Mouse (Mus musculus) MEL (cell line): ENCODE results near the gene Ikbke. TPM values are rescaled to one million over a fixed set of nuclear protein-coding genes. Genes with fewer than 3 reads are reported as not detected.

Experiments used
- DNase-seq: peaks from one replicate; pipeline ENCODE4 v3.0.0; 2011; ENCODE audit warnings: low read depth, low spot score
- H3K27ac ChIP-seq: 2 replicates; pipeline ENCODE4 v1.5.1; 2012; ENCODE audit warnings: low read depth, mild to moderate bottlenecking, control low read depth, low read length, moderate library complexity; ENCODE audit not compliant: control insufficient read depth
- H3K27me3 ChIP-seq, 2 experiments: fragments of 150-350 bp in 1 of 2; sonication (generic) in 1 of 2; 2 replicates each; pipeline ENCODE4 v1.6.1; 2012; ENCODE audit warnings: low read length in 2 of 2, mild to moderate bottlenecking in 2 of 2, improper control_type of control experiment in 1 of 2, moderate library complexity in 1 of 2; ENCODE audit not compliant: insufficient read depth in 2 of 2, control insufficient read depth in 1 of 2
- H3K36me3 ChIP-seq, 2 experiments: 2 replicates each; pipeline ENCODE4 v1.6.1; 2012 to 2014; ENCODE audit warnings: low read length in 2 of 2, improper control_type of control experiment in 1 of 2, inconsistent platforms in 1 of 2, mild to moderate bottlenecking in 1 of 2; ENCODE audit not compliant: insufficient read depth in 2 of 2, control insufficient read depth in 1 of 2
- H3K4me1 ChIP-seq, 2 experiments: fragments of 150-350 bp in 1 of 2; sonication (generic) in 1 of 2; 2 replicates each; pipeline ENCODE4 v1.6.1; 2012; ENCODE audit warnings: low read length in 2 of 2, improper control_type of control experiment in 1 of 2, mild to moderate bottlenecking in 1 of 2; ENCODE audit not compliant: insufficient read depth in 2 of 2, control insufficient read depth in 1 of 2
- H3K4me3 ChIP-seq, 2 experiments: fragments of 150-350 bp in 1 of 2; sonication (generic) in 1 of 2; 2 replicates each; pipeline ENCODE4 v1.5.1; 2012; ENCODE audit warnings: low read depth in 2 of 2, low read length in 2 of 2, mild to moderate bottlenecking in 2 of 2, moderate library complexity in 2 of 2, control low read depth in 1 of 2, improper control_type of control experiment in 1 of 2; ENCODE audit not compliant: control insufficient read depth in 1 of 2, insufficient read depth in 1 of 2
- H3K79me2 ChIP-seq: 2 replicates; pipeline ENCODE4 v1.6.1; 2012; ENCODE audit warnings: mild to moderate bottlenecking, low read length, moderate library complexity; ENCODE audit not compliant: control insufficient read depth, poor library complexity, insufficient read depth
- H3K9ac ChIP-seq: 2 replicates; pipeline ENCODE4 v1.6.1; 2012; ENCODE audit warnings: low read depth, mild to moderate bottlenecking, control low read depth, low read length, moderate library complexity; ENCODE audit not compliant: control insufficient read depth, poor library complexity, severe bottlenecking
- H3K9me3 ChIP-seq: fragments of 150-350 bp; sonication (generic); replicated peaks from 2 replicates; pipeline ENCODE4 v1.6.1; 2012; ENCODE audit warnings: mild to moderate bottlenecking, low read length, improper control_type of control experiment, moderate library complexity; ENCODE audit not compliant: insufficient read depth
- CHD1 ChIP-seq: IDR thresholded peaks from 2 replicates; pipeline ENCODE4 v1.6.1; 2012; ENCODE audit warnings: low read depth, mild to moderate bottlenecking, inconsistent platforms, low read length, improper control_type of control experiment
- CHD2 ChIP-seq: IDR thresholded peaks from 2 replicates; pipeline ENCODE4 v1.6.1; 2011; ENCODE audit warnings: low read length, improper control_type of control experiment
- CTCF ChIP-seq, 3 experiments: IDR thresholded peaks in 2 of 3; conservative IDR thresholded peaks in 1 of 3; 2 replicates each; pipeline ENCODE4 v1.5.1; 2011 to 2012; ENCODE audit warnings: low read length in 3 of 3, low read depth in 2 of 3, mild to moderate bottlenecking in 2 of 3, improper control_type of control experiment in 1 of 3, inconsistent platforms in 1 of 3, mixed read lengths in 1 of 3, moderate library complexity in 1 of 3; ENCODE audit not compliant: control insufficient read depth in 1 of 3, insufficient read depth in 1 of 3, poor library complexity in 1 of 3, severe bottlenecking in 1 of 3
- ELF1 ChIP-seq: IDR thresholded peaks from 2 replicates; pipeline ENCODE4 v1.6.1; 2014; ENCODE audit warnings: low read depth, mild to moderate bottlenecking, inconsistent platforms, low read length, improper control_type of control experiment, moderate library complexity
- ETS1 ChIP-seq: IDR thresholded peaks from 2 replicates; pipeline ENCODE4 v1.6.1; 2012; ENCODE audit warnings: low read depth, mild to moderate bottlenecking, inconsistent platforms, low read length, improper control_type of control experiment, moderate library complexity
- GABPA ChIP-seq: IDR thresholded peaks from 2 replicates; pipeline ENCODE4 v1.6.1; 2012; ENCODE audit warnings: low read depth, mild to moderate bottlenecking, inconsistent platforms, low read length, improper control_type of control experiment, moderate library complexity
- GATA1 ChIP-seq: IDR thresholded peaks from 2 replicates; pipeline ENCODE4 v1.6.1; 2011; ENCODE audit warnings: low read depth, low read length, improper control_type of control experiment
- HCFC1 ChIP-seq: IDR thresholded peaks from 2 replicates; pipeline ENCODE4 v1.6.1; 2012; ENCODE audit warnings: low read depth, mild to moderate bottlenecking, inconsistent platforms, low read length, improper control_type of control experiment, moderate library complexity
- MAFK ChIP-seq: IDR thresholded peaks from 2 replicates; pipeline ENCODE4 v1.6.1; 2011; ENCODE audit warnings: low read depth, mild to moderate bottlenecking, low read length, improper control_type of control experiment, borderline replicate concordance
- MAX ChIP-seq: IDR thresholded peaks from 2 replicates; pipeline ENCODE4 v1.6.1; 2011; ENCODE audit warnings: low read length, improper control_type of control experiment
- MAZ ChIP-seq: IDR thresholded peaks from 2 replicates; pipeline ENCODE4 v1.6.1; 2012; ENCODE audit warnings: low read depth, mild to moderate bottlenecking, inconsistent platforms, low read length, improper control_type of control experiment
- MEF2A ChIP-seq: IDR thresholded peaks from 2 replicates; pipeline ENCODE4 v1.6.1; 2014; ENCODE audit warnings: low read depth, mild to moderate bottlenecking, inconsistent platforms, low read length, improper control_type of control experiment; ENCODE audit not compliant: poor library complexity, insufficient replicate concordance, severe bottlenecking; ENCODE audit errors: extremely low read depth
- MYB ChIP-seq: IDR thresholded peaks from 2 replicates; pipeline ENCODE4 v1.6.1; 2011; ENCODE audit warnings: mild to moderate bottlenecking, low read depth, low read length, improper control_type of control experiment
- MYC ChIP-seq: IDR thresholded peaks from 2 replicates; pipeline ENCODE4 v1.6.1; 2011; ENCODE audit warnings: low read depth, mild to moderate bottlenecking, low read length, improper control_type of control experiment, moderate library complexity
- NELFE ChIP-seq: IDR thresholded peaks from 2 replicates; pipeline ENCODE4 v1.6.1; 2011; ENCODE audit warnings: low read depth, low read length, improper control_type of control experiment
- NRF1 ChIP-seq: IDR thresholded peaks from 2 replicates; pipeline ENCODE4 v1.6.1; 2014; ENCODE audit warnings: low read depth, mild to moderate bottlenecking, inconsistent platforms, low read length, improper control_type of control experiment, moderate library complexity; ENCODE audit not compliant: poor library complexity, insufficient read depth, severe bottlenecking
- POLR2A ChIP-seq, 2 experiments: IDR thresholded peaks; 2 replicates each; pipeline ENCODE4 v1.6.1; 2011 to 2012; ENCODE audit warnings: low read length in 2 of 2, mild to moderate bottlenecking in 2 of 2, control low read depth in 1 of 2, improper control_type of control experiment in 1 of 2, low read depth in 1 of 2, moderate library complexity in 1 of 2; ENCODE audit not compliant: control insufficient read depth in 1 of 2, insufficient read depth in 1 of 2, poor library complexity in 1 of 2
- POLR2AphosphoS2 ChIP-seq: IDR thresholded peaks from 2 replicates; pipeline ENCODE4 v1.6.1; 2011; ENCODE audit warnings: low read length, improper control_type of control experiment
- POLR2AphosphoS5 ChIP-seq: IDR thresholded peaks from 2 replicates; pipeline ENCODE4 v1.6.1; 2012; ENCODE audit warnings: low read depth, borderline replicate concordance, mild to moderate bottlenecking, inconsistent platforms, low read length, moderate library complexity, mixed read lengths
- RAD21 ChIP-seq: IDR thresholded peaks from 2 replicates; pipeline ENCODE4 v1.6.1; 2011; ENCODE audit warnings: mild to moderate bottlenecking, low read depth, low read length, improper control_type of control experiment
- RCOR1 ChIP-seq: IDR thresholded peaks from 2 replicates; pipeline ENCODE4 v1.6.1; 2012; ENCODE audit warnings: low read depth, mild to moderate bottlenecking, inconsistent platforms, low read length, improper control_type of control experiment
- SMC3 ChIP-seq: IDR thresholded peaks from 2 replicates; pipeline ENCODE4 v1.6.1; 2011; ENCODE audit warnings: low read depth, low read length, improper control_type of control experiment
- UBTF ChIP-seq: IDR thresholded peaks from 2 replicates; pipeline ENCODE4 v1.6.1; 2012; ENCODE audit warnings: low read depth, mild to moderate bottlenecking, inconsistent platforms, low read length, improper control_type of control experiment, moderate library complexity, borderline replicate concordance; ENCODE audit not compliant: insufficient read depth
- USF1 ChIP-seq: IDR thresholded peaks from 2 replicates; pipeline ENCODE4 v1.6.1; 2014; ENCODE audit warnings: low read depth, mild to moderate bottlenecking, inconsistent platforms, low read length, improper control_type of control experiment, moderate library complexity
- USF2 ChIP-seq, 2 experiments: IDR thresholded peaks; 2 replicates each; pipeline ENCODE4 v1.6.1; 2011 to 2012; ENCODE audit warnings: improper control_type of control experiment in 2 of 2, low read length in 2 of 2, borderline replicate concordance in 1 of 2, inconsistent platforms in 1 of 2, low read depth in 1 of 2, mild to moderate bottlenecking in 1 of 2; ENCODE audit not compliant: insufficient read depth in 1 of 2
- ZC3H11A ChIP-seq: IDR thresholded peaks from 2 replicates; pipeline ENCODE4 v1.6.1; 2012; ENCODE audit warnings: low read depth, mild to moderate bottlenecking, inconsistent platforms, low read length, improper control_type of control experiment
- ZKSCAN1 ChIP-seq: IDR thresholded peaks from 2 replicates; pipeline ENCODE4 v1.6.1; 2012; ENCODE audit warnings: low read depth, mild to moderate bottlenecking, inconsistent platforms, low read length, improper control_type of control experiment, moderate library complexity
- ZMIZ1 ChIP-seq: IDR thresholded peaks from 2 replicates; pipeline ENCODE4 v1.6.1; 2012; ENCODE audit warnings: low read depth, mild to moderate bottlenecking, inconsistent platforms, low read length, improper control_type of control experiment, moderate library complexity
- ZNF384 ChIP-seq: IDR thresholded peaks from 2 replicates; pipeline ENCODE4 v1.6.1; 2012; ENCODE audit warnings: low read depth, mild to moderate bottlenecking, inconsistent platforms, low read length, improper control_type of control experiment
- polyA plus RNA-seq, 2 experiments: library from polyadenylated mRNA; stranded (reverse) in 1 of 2; unstranded in 1 of 2; fragments of >175 nt in 1 of 2; fragments of >200 nt in 1 of 2; gene quantifications; 2 replicates each; pipeline versions ENCODE4 v1.2.1 to v1.2.4; 2012; ENCODE audit warnings: low replicate concordance in 2 of 2, low read depth in 1 of 2; ENCODE audit not compliant: insufficient read length in 2 of 2, insufficient read depth in 1 of 2, missing spikeins in 1 of 2
- total RNA-seq: library from RNA; depleted of rRNA; stranded (reverse); fragments of 300-350 nt; gene quantifications from 2 replicates; pipeline ENCODE4 v1.2.3, GENCODE M21; 2012

The Ikbke gene
- total and polyA plus RNA-seq, 3 experiments, result 4.0 to 7.2 TPM; not detected in 1

DNA sequence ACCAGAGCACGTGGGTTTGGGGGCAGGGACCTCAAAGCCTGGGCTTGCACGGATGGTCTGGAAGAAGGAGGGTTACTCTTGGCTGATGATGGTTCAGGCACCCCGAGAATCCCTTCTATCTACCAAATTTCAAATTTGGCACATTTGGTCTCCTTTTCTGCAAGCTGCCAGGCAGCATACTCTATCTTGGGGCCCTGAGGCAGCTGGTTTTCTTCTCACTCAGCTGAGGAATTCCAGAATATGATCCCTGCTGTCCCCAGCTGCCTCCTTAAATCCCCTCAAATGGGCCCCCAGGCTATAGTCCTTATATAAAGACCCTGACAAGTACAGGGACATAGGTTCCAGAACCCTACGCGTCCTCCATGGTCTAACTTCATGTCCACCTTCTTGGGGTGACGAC lies 66.0 kb downstream of the Ikbke start:
- no peaks in the 10 kb centered on the region for H3K9me3 ChIP-seq
- H3K27me3 ChIP-seq, result peaks cover 5 to 6% of the 10 kb centered on the region in 2 experiments
- no peak for DNase-seq
- H3K27ac ChIP-seq, result no peak overlapping the region
- no peaks in the 10 kb centered on the region for H3K4me1 ChIP-seq
- no peaks in the 10 kb centered on the region for H3K79me2 ChIP-seq
- H3K9ac ChIP-seq, result no peak overlapping the region
- no peaks in the 10 kb centered on the region for H3K36me3 ChIP-seq
- H3K4me3 ChIP-seq, result no peak overlapping the region
- TF ChIP-seq GABPA (no peak), POLR2A (IDR thresholded peaks at IDR 0.05; ENCODE audit: control insufficient read depth in 1 of 2, insufficient read depth in 1 of 2, low read depth in 1 of 2, low read length in 2 of 2, poor library complexity in 1 of 2) (no peak), ETS1 (no peak), POLR2AphosphoS5 (no peak), MAX (no peak), ZNF384 (no peak), ELF1 (no peak), GATA1 (no peak), NELFE (no peak), POLR2AphosphoS2 (no peak), NRF1 (no peak), ZC3H11A (no peak), RCOR1 (no peak), RAD21 (no peak), MYC (no peak), CTCF (IDR thresholded peaks at IDR 0.05 in 2 of 3, conservative IDR thresholded peaks at IDR 0.05 in 1 of 3; ENCODE audit: control insufficient read depth in 1 of 3, insufficient read depth in 1 of 3, low read depth in 2 of 3, low read length in 3 of 3, poor library complexity in 1 of 3, severe bottlenecking in 1 of 3) (no peak), MAFK (no peak), MEF2A (no peak)

DNA sequence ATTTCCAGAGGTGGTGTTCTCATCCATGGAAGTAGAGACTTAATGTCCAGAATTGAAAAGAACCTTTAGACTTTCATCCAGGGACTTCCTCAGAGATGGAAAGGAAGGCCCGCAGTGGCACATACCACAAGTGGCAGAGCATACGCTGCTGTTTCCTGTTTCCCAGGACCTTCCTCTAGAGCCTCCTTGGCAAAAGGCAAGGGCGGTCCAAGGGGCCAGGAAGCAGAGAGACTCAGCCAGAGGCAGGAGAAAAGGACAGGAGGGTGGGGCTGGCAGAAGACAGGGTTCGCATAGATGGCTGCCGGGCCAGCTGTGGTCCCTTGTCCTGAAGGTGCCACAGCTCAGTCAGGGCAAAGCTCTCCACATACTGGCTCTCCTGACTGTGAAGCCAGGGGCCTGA lies 66.5 kb downstream of the Ikbke start:
- H3K79me2 ChIP-seq, result no peaks in the 10 kb centered on the region

More for the DNA sequence above, 66.5 kb downstream of the Ikbke start:
- Histone ChIP-seq H3K27ac (no peak overlapping the region), H3K36me3 (no peaks in the 10 kb centered on the region), H3K9me3 (no peaks in the 10 kb centered on the region), H3K27me3 (peaks cover 2 to 4% of the 10 kb centered on the region in 2 experiments), H3K9ac (no peak overlapping the region), H3K4me1 (no peaks in the 10 kb centered on the region), H3K4me3 (no peak overlapping the region)
- TF ChIP-seq MAZ (no peak), SMC3 (no peak), ETS1 (no peak), MYB (no peak), HCFC1 (no peak), ZKSCAN1 (no peak), CHD2 (no peak), ZMIZ1 (no peak), MAX (no peak), GATA1 (no peak), CTCF (IDR thresholded peaks at IDR 0.05 in 2 of 3, conservative IDR thresholded peaks at IDR 0.05 in 1 of 3; ENCODE audit: control insufficient read depth in 1 of 3, insufficient read depth in 1 of 3, low read depth in 2 of 3, low read length in 3 of 3, poor library complexity in 1 of 3, severe bottlenecking in 1 of 3) (no peak), MAFK (no peak), UBTF (no peak), CHD1 (no peak), USF1 (no peak), ZC3H11A (no peak), RAD21 (no peak), MYC (no peak), POLR2AphosphoS2 (no peak), USF2 (IDR thresholded peaks at IDR 0.05; ENCODE audit: borderline replicate concordance in 1 of 2, insufficient read depth in 1 of 2, low read depth in 1 of 2, low read length in 2 of 2) (no peak)
- no peak for DNase-seq
